Mouse (Mus musculus) stomach, postnatal 0 days (tissue): ENCODE results near the gene Itgbl1. TPM values are rescaled to one million over a fixed set of nuclear protein-coding genes. Genes with fewer than 3 reads are reported as not detected.

ENCODE experiments used
- ATAC-seq: fragments of 200-750 bp; cut with Nextera tagmentation; 2 replicates; pipeline ENCODE4 v1.8.0; 2017; ENCODE audit not compliant: low FRiP score, low TSS enrichment
- DNase-seq: peaks from one replicate; pipeline ENCODE4 v3.0.0-alpha.2; 2016; ENCODE audit warnings: low spot score
- H3K27ac ChIP-seq: fragments of 300-500 bp; sonication (generic); replicated peaks from 2 replicates; pipeline ENCODE4 v1.5.1; 2014; ENCODE audit warnings: mild to moderate bottlenecking, control low read depth
- H3K27me3 ChIP-seq: fragments of 300-500 bp; sonication (generic); 2 replicates; pipeline ENCODE4 v1.6.1; 2014; ENCODE audit warnings: low read length; ENCODE audit not compliant: control insufficient read depth, insufficient read depth
- H3K36me3 ChIP-seq: fragments of 300-500 bp; sonication (generic); 2 replicates; pipeline ENCODE4 v1.6.1; 2014; ENCODE audit warnings: low read length, mixed read lengths; ENCODE audit not compliant: control insufficient read depth, insufficient read depth
- H3K4me1 ChIP-seq: fragments of 300-500 bp; sonication (generic); replicated peaks from 2 replicates; pipeline ENCODE4 v1.6.1; 2014; ENCODE audit warnings: antibody characterized with exemption; ENCODE audit not compliant: control insufficient read depth, insufficient read depth
- H3K4me2 ChIP-seq: fragments of 300-500 bp; sonication (generic); replicated peaks from 2 replicates; pipeline ENCODE4 v1.6.1; 2014; ENCODE audit warnings: low read depth, mild to moderate bottlenecking, control low read depth, moderate library complexity
- H3K4me3 ChIP-seq: fragments of 300-500 bp; sonication (generic); 2 replicates; pipeline ENCODE4 v1.5.1; 2014; ENCODE audit warnings: low read depth, low read length, control low read depth
- H3K9ac ChIP-seq: fragments of 300-500 bp; sonication (generic); 2 replicates; pipeline ENCODE4 v1.6.1; 2014; ENCODE audit warnings: mild to moderate bottlenecking, low read length, control low read depth, mixed read lengths
- H3K9me3 ChIP-seq: fragments of 300-500 bp; sonication (generic); 2 replicates; pipeline ENCODE4 v1.6.1; 2016; ENCODE audit warnings: low read length; ENCODE audit not compliant: control insufficient read depth
- CTCF ChIP-seq: IDR thresholded peaks from 2 replicates; pipeline ENCODE4 v1.5.1; 2016; ENCODE audit warnings: antibody characterized with exemption, low read depth, mild to moderate bottlenecking, moderate library complexity
- EP300 ChIP-seq: optimal IDR thresholded peaks from 2 replicates; pipeline ENCODE3; 2016; ENCODE audit warnings: antibody characterized with exemption
- WGBS: fragments of 180-500 bp; shearing (Covaris S2); extraction: QIAGEN DNeasy Blood & Tissue Kit; methylation state at CpG from one replicate; pipeline ENCODE4 v1.1.7; 2014; 5-methylcytosine and 5-hydroxymethylcytosine counted together
- polyA plus RNA-seq: library from polyadenylated mRNA; unstranded; fragments of >200 nt; fragmentation: Nextera tagmentation; extraction: Ambion mirVana; gene quantifications from 2 replicates; pipeline ENCODE4 v1.2.1, GENCODE M21; 2015

Gene Itgbl1
- polyA plus RNA-seq: 0.18 and 0.19 TPM in 2 replicates

GRCm38 (mm10) chr14:123659921-123660385, at the start of gene Itgbl1:
Itgbl1 (plus strand) TSS chr14:123659971.
- no peaks in the 10 kb centered on the region for H3K27me3 ChIP-seq
- DNase-seq (no peak), ATAC-seq (no peak)
- H3K4me1 ChIP-seq: no peaks in the 10 kb centered on the region
- TF ChIP-seq CTCF (no peak), EP300 (no peak)
- no peaks in the 10 kb centered on the region for H3K36me3 ChIP-seq
- H3K4me2 ChIP-seq: no peak within 1 kb of the TSS
- H3K9me3 ChIP-seq: no peaks in the 10 kb centered on the region
- no peak within 1 kb of the TSS for H3K9ac ChIP-seq
- H3K4me3 ChIP-seq: no peak within 1 kb of the TSS
- no peak within 1 kb of the TSS for H3K27ac ChIP-seq
- 38% methylated on average over 7 of the region's 7 CpGs for WGBS

DNA sequence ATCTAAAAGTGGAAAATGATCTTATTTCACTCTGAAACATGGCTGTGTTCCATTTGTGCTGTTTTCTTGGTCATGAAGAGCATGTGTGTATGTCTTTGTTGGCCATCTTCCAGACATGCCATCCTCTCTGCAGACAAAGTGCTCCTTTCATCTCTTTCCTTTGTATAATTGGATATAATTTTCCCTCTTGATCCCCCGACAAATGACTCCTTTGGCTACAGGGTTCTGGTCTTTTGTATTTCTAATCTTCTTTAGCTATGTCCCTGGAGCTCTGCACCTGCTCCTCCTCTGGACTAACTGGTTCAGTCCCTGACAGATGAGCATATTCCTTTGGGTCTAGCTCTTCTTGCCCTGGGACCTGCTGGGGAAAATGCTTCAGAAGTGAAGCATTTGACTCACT, 36.8 kb upstream of the Itgbl1 start:
- Histone ChIP-seq H3K4me3 (no peak overlapping the region), H3K27me3 (no peaks in the 10 kb centered on the region), H3K27ac (no peak overlapping the region), H3K9me3 (no peaks in the 10 kb centered on the region), H3K36me3 (no peaks in the 10 kb centered on the region), H3K4me1 (no peaks in the 10 kb centered on the region), H3K9ac (no peak overlapping the region), H3K4me2 (no peak overlapping the region)
- DNase-seq: no peak
- TF ChIP-seq CTCF (no peak), EP300 (no peak)
- WGBS: 42% methylated on average over 1 of the region's 1 CpGs
- no peak for ATAC-seq

DNA sequence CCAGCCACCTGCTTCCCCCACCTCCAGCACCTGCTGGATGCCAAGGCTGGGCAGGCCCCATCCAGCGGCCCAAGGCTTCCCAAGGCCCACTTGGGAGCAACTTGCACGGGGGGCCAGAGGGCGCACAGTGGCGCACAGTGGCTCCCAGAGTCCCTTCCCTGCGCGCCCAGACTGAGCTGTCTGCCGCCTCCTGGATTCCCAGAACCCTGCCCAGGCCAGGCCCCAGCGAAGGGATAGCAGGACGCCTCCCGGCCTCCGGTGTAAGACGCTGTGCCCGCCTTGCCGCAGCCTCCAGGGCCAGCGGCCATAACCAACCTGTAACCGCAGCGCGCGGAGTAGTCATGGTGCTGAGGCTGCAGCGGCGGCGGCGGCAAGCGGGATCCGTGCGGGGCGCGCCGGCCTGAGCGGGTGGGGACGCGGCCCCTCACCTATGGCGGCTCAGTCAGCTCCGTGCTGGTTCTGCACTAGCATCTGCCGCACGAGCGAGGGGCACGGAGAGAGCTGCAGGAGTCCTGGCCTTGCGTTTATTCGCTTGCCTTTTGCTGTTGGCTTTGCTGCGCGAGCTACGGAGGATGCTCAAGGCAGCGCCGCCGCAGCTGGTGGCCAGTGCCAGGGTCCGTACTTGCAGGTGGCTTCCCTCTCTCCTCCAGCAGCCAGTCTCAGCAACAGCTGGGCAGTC, 33.1 kb upstream of the Itgbl1 start, which contains the start of gene Nalcn:
Gene Nalcn (minus strand): TSS at position 644 of the 679 bp plus-strand sequence.
- H3K9ac ChIP-seq: peak within 1 kb of the TSS; percentile 41
- TF ChIP-seq EP300 (no peak), CTCF (no peak)
- peak; percentile 28 for DNase-seq
- H3K4me1 ChIP-seq: no peaks in the 10 kb centered on the region
- H3K36me3 ChIP-seq: no peaks in the 10 kb centered on the region
- H3K9me3 ChIP-seq: no peaks in the 10 kb centered on the region
- WGBS: 4% methylated on average over 42 of the region's 47 CpGs
- no peaks in the 10 kb centered on the region for H3K27me3 ChIP-seq
- peak; percentile 63 for ATAC-seq
- no peak within 1 kb of the TSS for H3K27ac ChIP-seq
- peak within 1 kb of the TSS; percentile 33 for H3K4me3 ChIP-seq
- peak within 1 kb of the TSS; percentile 62 for H3K4me2 ChIP-seq

DNA sequence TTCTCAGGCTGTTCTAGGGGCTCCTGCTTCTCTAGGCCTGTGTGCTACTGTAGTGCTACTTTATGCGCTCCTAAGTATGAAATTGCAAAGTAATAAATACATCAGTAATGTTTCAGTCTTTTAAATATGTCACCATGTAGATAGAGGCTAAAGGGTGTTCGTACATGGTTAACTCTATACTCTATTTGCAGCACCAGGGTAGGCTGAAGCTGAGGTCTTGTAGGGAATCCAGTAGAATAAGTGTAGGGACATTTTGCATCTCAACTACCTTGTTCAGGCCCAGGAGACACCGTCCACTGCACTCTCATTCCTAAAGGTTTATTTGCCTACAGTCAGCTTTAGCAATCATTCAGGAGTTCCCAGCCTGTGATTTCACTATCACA, 32.6 kb upstream of the Itgbl1 start:
- Histone ChIP-seq H3K4me2 (peak overlapping the region; percentile 62), H3K9me3 (no peaks in the 10 kb centered on the region), H3K36me3 (no peaks in the 10 kb centered on the region), H3K4me1 (no peaks in the 10 kb centered on the region), H3K9ac (no peak overlapping the region), H3K27ac (no peak overlapping the region), H3K4me3 (peak overlapping the region; percentile 33), H3K27me3 (no peaks in the 10 kb centered on the region)
- ATAC-seq (no peak), DNase-seq (no peak)
- WGBS: 56% methylated on average over 3 of the region's 3 CpGs
- TF ChIP-seq CTCF (no peak), EP300 (no peak)

DNA sequence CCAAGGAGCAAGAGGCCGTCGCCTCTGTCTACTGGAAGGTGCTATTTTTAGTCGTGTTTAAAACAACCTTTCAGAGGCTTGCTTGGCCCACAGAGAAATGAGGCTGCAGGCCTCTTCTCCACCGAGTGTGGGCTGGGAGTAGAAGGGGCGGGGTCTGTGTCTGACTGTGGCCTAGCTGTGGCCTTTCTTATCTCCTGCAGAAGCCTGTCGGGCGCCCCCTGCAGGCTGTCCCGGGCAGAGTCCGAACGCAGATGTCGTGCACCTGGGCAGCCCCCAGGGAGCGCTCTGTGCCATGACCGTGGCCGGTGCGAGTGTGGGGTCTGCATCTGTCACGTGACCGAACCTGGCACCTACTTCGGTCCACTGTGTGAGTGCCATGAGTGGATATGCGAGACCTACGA, 1.3 kb downstream of the Itgbl1 start:
- Histone ChIP-seq H3K27ac (no peak overlapping the region), H3K4me2 (no peak overlapping the region), H3K9ac (no peak overlapping the region), H3K4me3 (no peak overlapping the region), H3K4me1 (no peaks in the 10 kb centered on the region), H3K27me3 (no peaks in the 10 kb centered on the region), H3K36me3 (no peaks in the 10 kb centered on the region), H3K9me3 (no peaks in the 10 kb centered on the region)
- ATAC-seq (peak; percentile 75), DNase-seq (peak; percentile 64)
- WGBS: 24% methylated on average over 20 of the region's 20 CpGs
- TF ChIP-seq EP300 (no peak), CTCF (peak; percentile 69)

DNA sequence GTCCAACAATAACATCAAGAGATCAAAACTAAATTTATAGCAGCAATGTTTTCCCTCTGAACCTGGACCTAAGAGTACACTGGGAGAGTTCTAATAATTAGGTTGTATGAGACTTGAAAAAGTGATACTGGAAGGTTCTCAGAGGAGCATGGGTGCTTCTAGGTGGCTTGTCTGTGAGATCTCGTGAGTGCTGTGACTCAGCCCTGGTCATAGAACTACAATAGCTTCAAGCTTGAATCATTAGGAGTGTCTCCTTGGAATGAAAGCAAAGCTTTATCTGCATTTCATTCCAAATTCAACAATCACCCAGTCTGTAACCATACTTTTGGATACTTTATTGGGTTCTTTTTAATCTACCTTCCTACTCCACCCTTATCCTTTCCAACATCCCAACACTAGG, 2.6 kb downstream of the Itgbl1 start:
- no peak overlapping the region for H3K27ac ChIP-seq
- no peak for ATAC-seq
- no peak for DNase-seq
- no peak overlapping the region for H3K4me3 ChIP-seq
- WGBS: 41% methylated on average over 1 of the region's 1 CpGs
- no peak overlapping the region for H3K4me2 ChIP-seq
- H3K9me3 ChIP-seq: no peaks in the 10 kb centered on the region
- no peak overlapping the region for H3K9ac ChIP-seq
- no peaks in the 10 kb centered on the region for H3K36me3 ChIP-seq
- TF ChIP-seq CTCF: no peak
- TF ChIP-seq EP300: no peak
- H3K4me1 ChIP-seq: no peaks in the 10 kb centered on the region
- H3K27me3 ChIP-seq: no peaks in the 10 kb centered on the region
